Mouse (Mus musculus) adrenal gland, postnatal 36 days (tissue): ENCODE measurements around the gene Paip2b. TPM values are rescaled to one million over a fixed set of nuclear protein-coding genes. Genes with fewer than 3 reads are reported as not detected.
"Not testable (repeated sequence)": the region's sequence is repeated elsewhere in the genome, so short reads cannot be mapped to it uniquely, and the experiment has no call there.

Source experiments
- DNase-seq, 2 experiments: peaks; one replicate each; pipeline ENCODE4 v3.0.0; 2021; ENCODE audit warnings: mixed read lengths in 1 of 2
- total RNA-seq, 2 experiments: library from RNA; stranded (reverse); gene quantifications; 2 replicates each; pipeline ENCODE4 v1.2.3; 2021

Gene Paip2b
- total RNA-seq, 2 experiments from 2014 or later = 30.7 to 31.1 TPM

DNA sequence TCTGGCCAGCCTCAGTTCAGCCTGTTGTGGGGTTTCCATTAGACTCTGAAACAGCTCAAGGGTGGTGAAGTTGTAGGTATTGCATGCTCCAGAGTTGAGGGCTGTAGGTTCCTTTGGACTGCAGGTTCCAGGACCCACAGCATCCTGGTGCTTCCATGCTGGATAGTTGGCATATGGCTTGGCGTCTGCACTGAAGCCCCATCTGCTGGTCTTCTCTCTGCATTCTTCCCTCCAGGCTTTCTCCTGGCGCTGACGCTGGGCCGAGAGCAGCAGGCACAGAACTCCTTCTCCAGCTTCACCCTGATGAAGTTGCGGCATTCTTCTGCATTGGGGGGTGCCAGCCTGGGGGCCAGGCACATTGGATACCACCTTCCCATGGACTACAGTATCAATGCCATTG, 29.5 kb downstream of the Paip2b start:
- DNase-seq = no peak

DNA sequence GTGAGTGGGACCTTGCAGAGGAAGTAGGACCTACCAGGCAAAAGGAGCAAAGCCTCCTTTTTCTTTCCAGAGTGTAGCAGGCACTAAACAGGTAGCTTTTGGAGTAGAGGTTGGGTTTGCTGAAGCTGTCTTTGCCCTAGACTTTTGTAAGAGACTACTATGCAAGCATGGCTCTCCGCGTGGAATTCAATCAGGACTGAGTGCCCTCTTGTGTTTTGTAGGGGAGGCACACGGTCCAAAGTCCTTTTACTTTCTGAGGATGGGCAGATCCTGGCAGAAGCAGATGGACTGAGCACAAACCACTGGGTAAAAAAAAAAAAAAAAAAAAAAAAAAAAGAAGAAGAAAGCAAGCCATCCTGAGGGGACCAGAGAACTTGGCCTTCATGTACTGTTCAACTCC, 34.9 kb downstream of the Paip2b start:
- no peak for DNase-seq

DNA sequence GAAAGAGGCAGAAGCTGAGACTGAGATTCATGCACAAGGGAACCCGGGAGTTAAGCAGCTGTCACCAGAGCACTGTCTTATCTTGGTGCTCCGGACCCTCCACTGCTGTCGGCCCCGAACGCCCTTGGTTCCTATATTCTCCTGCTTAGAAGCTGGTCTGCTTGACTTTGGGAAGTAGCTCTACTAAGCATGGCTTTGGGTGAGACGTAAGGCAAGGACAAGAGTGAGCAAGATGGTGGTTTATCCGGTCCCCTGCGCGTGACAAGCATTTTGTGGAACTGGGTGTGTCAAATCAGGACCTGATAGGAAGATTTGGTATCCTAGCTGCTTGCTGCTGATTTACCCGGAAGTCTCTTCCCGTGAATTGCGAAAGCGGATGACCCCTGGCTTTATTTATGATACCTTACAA, 36.0 kb downstream of the Paip2b start:
- DNase-seq = peak; percentile 38 to 43

DNA sequence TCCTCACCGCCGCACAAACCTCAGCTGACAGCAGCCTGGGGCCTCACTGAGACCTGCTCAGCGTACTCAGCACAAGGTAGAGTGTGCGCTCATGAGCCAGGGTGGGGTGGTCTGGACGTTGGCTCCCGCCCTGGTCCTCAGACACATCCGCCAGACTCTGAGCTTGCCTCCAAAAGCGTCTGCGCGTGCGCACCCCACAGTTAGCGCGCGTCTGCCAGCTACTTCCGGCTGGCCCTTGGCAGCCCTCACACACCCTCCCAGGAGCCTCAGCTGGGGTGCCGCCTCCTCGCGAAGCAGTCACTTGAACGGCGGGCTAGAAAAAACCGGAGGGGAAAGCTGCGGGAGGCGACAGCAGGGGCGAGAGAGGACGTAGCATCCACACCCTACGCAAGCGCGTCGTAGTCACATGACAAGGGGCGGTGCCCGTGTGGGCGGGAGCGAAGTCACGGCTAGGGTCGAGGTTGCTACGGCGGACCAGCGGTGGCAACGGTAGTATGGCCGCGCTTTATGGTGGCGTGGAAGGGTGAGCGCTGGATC, 36.7 kb downstream of the Paip2b start, which contains the start of gene Nagk:
TSS of gene Nagk (plus strand) at position 223 of the 537 bp plus-strand sequence.
- DNase-seq = peak; percentile 95 to 96

DNA sequence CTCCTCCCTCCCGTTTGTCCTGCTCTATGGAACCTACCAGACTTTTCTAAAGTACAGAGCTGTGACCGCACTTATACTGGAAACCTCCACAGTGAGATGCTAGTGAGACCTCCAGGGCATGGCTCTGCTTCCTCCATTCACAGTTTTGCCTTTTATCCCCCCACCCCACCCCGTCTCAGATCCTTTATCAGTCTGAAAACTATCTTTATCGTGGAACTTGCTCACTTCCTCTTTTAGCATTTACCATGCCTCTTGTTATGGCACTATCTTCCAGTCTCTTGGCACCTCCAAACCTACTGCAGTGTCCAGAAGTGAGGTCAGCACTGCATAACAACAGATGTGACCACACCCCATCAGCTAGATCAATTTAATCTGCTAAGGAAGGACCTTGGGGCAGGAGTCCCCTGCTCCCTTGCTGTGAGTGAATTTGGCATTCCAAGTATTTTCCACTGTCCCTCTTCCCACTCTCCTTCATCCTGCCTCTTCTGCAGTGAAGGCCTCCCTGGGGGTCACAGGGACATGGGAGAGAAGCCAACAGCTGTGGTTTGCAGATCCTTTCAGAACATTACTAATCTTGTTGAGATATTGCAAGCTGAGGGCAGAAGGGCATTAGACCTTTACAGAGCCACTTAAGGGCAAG, 40.2 kb downstream of the Paip2b start:
- DNase-seq = peak in 1 of 2 experiments; percentile 54

DNA sequence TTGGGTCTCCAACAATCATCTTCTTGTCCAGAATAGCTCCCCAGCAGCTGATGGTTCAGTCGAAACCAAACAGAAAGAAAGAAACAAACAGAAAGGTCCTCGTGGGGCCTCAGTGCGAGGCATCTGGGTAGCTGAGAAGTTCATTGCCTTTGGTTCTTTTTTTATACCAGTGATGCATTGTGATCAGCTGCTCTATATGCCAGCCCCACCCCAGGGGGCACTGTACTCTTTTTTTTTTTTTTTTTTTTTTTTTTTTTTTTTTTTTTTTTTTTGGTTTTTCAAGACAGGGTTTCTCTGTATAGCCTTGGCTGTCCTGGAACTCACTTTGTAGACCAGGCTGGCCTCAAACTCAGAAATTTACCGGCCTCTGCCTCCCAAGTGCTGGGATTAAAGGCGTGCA, 41.0 kb downstream of the Paip2b start:
- not testable (repeated sequence) for DNase-seq

DNA sequence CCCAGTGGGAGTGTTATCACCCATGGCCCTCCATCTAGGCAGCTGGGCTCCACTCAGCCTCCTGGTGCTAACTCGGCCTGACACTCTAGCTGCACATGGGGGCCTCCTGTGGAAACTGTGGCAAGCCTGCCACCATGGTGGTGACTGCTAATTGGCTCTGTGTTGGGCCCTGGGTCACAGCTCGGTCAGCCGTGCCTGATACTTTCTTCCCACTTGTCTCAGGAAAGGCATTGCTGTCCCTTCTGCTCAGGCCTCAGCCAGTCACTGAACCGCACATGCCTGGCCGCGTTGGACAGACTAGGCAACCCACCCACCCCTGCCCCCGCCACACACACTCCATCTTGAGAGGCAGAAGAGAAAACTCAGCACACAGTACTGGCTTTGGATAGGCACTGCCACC, 43.0 kb downstream of the Paip2b start:
- DNase-seq = no peak

DNA sequence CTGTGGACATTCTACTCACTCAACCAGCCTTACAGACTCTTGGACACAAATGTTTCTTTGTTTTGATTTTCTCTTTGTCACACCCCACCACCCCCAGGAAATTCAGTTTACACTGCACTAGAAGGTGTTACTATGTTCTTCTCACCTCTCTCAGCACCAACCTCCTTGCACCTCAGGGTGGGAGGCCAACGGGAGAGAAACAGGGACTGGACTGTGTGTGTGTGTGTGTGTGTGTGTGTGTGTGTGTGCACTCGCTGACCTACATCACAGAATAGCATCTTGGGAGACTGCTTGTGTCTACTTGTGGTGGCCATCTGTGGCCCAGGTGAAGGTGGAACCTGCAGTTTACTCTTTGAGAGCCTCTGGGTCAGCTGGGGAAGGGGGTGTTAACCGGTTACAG, 45.1 kb downstream of the Paip2b start:
- DNase-seq = no peak

DNA sequence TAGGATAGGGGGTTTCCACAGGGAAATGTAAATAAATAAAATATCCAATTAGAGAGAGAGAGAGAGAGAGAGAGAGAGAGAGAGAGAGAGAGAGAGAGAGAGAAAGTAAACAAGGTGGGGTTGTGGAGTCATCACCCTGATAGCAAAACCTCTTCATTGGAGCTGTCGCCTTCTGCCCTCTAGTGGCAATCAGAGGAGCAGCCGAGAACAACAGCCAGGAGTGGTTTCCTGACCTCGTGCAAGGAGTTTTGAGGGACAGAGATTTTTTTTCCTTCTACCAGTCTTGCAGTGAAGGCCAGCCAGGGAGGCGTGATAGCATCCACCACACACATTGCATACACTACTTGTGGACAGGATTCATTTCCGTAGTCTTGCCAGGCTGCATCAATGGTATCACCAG, 52.5 kb downstream of the Paip2b start:
- DNase-seq = peak; percentile 69 to 76

DNA sequence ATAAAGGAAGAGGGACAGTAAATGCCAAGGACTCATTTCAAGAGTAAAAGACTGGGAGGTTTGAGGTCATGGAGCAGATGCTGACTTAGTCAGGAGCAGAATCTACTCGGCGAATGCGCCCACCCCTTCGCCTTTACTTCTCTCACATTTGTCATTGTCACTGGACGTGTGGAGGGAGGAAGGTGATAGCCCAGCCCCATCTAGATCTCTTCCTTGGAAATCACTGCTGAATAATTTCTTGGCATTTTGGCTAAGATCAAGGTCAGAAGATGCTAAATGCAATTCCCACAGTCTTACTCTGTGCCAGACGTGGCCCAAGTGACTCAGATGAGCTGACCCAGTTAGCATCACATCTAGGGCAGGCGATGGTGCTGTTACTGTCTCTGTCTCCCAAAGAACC, 53.2 kb downstream of the Paip2b start:
- peak; percentile 61 to 73 for DNase-seq

DNA sequence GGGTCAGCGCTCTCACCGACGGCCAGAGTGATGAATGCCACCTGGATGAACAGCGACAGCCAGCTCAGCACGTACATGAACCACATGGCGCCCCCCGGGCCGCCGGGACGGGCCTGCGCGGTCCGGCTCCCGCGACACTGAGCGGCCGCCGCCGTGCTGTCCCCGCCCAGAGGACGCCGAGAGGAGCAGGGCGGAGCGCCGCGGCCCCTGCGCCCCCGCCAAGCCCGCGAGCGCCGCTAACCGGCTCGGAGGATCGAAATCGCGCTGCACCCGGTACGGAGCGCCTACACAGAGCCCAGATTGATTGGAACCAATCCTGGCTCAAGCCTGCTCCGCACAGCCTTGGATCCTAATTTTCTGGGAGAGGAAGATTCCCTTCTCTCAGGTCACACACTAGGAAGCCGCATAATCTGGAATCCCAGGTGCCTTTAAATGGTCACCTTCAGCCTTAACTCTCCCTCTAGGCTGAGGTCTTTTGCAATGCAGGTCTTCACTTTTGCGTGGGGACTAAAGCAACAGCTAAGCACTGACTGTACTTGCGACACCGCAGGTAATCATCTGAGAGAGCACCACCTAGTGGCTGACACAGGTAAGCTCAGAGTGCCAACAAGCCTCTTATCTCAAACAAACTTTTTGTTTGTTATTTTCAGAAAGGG, 55.8 kb downstream of the Paip2b start, which contains the start of gene Tex261:
TSS of gene Tex261 (minus strand) at position 176 of the 656 bp plus-strand sequence.
- DNase-seq = peak; percentile 95 to 97

DNA sequence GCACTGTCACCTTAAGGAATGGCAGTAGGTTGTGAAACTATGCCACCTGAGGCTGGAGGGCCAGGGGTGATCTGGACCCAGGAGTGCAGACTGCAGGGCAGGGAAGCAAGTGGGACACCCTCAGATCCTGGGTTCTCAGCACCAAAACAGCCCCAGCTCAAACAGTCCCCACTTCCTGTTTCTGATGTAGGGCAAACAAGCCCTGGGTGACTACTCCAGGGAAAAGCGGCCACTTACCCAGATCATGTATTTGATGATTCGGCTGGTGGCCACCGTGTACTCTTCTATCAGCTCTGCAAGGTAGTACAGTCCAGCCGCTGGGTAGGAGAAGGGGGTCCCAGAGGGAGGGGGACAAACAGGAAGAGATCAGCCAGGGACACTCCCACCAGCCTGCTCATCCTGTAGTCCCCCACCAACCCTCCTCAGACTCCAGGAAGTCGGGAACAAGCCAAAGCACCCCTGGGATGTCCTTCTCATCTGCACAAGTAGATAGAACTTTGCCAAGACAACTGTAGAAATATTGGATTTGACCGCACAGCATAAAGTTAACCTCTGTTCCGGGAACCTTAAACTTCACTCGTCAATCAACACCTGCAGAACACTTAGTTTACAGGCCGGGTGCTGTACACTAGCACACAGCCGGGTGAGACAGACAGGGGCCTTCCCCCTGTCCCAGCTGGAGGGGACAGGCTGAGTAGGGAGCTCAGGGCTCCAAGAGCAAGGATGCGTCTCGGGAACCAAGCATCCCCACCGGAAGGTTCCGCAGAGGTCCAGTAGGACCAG, 56.6 kb downstream of the Paip2b start:
- no peak for DNase-seq

DNA sequence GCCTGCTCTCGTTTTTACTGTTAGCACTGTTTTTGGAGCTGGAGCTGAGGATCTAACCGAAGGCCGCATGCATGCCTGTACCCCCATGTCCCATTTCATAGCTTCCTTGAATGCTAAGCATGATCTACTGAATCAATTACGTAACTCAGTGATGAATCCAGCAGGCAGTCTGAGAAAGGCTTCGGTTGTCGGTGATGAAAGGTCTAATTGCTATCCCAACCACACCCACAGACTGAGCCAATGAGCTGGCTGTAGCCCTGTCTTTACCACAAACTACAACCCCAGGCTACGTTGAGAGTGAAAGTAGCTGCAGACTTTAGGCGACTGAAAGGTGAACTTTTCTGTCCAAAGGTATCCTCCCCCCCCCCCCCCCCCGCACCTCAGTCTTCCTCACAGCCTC, 57.4 kb downstream of the Paip2b start:
- DNase-seq = no peak

DNA sequence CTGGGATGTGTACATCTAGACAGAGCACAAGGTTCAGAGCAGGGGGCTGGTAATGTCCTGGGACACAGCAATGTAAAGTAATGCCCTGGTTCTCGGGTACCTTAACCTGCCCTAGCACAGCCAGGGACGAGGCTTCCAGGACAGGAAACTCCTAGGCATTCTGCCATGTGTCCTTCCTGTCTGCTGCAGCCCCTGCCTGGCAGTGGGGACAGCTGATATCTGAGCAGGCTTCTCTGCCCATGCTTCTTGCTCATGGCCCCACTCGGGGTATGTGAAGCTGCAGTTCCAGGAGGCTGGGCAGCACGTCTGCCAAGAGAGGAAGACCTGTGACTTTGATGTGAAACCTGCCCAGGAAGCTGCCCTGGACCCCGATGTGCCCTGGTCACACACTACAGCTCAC, 63.1 kb downstream of the Paip2b start:
- no peak for DNase-seq

DNA sequence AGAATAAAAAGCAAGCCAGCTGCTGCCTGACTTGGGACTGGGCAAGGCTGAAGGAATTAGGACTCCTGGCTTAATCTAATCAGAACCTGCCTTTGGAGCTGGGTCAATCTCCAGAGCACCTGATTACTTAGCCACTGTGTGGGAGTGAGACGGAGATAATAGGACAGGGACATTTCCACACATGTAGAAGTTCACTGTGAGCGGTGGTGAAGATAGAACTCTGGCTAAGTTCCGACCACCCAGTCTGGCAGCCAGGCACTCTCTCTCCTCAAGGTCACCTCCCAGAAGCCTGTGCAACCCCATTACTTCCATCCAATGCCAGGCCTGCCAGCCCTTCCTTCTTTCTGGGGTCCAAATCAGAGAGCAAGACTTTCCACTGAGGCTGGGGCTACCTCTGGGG, 64.6 kb downstream of the Paip2b start:
- DNase-seq = no peak

DNA sequence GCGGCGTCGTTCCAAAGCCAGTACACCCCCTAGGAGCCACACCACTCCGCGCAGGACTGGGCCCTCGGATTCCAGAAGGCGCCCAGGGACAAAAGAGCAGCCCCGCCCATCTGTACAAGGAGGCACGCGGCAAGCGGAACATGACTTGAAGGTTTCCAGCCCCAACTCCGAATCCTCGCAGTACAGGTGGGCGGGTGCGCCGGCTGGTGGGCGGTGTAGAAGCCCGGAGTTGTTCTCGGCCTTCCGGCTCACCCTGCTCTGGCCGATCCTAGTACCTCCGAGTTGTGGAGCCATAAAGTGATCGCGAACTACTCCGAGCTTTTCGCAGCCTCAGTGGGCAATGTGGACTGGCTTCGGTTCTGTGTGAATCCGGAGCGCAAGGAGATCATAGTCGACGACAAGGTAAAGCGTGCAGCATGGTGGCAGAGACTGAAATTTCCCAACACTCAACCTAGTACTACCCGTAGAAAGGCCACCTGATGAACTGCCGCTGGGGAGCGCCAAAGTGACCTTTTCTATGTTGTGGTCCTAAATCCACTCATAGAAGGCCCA, 68.6 kb downstream of the Paip2b start:
- peak; percentile 54 to 64 for DNase-seq

DNA sequence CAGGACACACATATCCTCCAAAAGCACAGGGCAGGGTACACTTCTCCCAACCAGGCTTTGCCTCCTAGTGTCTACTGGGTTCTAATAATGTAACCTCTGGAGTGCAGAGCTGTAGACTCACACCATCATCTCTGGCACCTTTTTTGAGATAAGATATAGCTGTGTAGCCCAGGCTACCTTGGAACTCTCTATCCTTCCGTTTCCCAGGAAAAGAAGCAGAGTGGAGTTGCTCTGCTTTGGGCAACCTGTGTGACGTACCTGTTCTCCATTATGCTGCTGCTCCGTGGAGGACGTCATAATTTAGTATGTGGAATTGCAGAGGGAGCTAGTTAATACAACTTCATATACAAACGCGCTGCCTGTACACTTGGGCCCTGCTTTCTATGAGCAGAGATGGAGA, 69.2 kb downstream of the Paip2b start, which contains the start of gene Ankrd53:
TSS of gene Ankrd53 (plus strand) at position 301 of the 400 bp plus-strand sequence.
- DNase-seq = no peak

DNA sequence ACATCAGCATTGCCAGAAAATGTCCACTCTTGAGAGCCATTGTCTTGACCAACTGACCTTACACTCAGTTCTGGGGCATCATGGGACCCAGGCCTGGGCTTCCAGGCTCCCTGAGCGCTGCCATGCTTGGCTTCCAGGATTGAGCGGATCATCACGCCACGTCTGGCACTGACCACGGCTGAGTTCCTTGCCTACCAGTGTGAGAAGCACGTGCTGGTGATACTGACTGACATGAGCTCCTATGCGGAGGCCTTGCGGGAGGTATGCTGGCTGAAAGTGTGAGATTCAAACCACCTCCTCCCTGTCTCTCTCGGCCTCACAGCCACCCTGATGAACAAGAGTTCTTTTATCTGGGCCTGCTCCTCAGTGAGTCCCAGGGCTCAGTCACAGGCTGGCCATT, 75.5 kb downstream of the Paip2b start:
- DNase-seq = no peak
